Mouse (Mus musculus) olfactory bulb, adult 2 months (tissue): ENCODE results near the gene Mansc1.

Experiments used
- CTCF ChIP-seq: fragments of 200-500 bp; IDR thresholded peaks from 2 replicates; pipeline ENCODE4 v1.5.1; 2012; ENCODE audit warnings: low read depth, mild to moderate bottlenecking, low read length, moderate library complexity; ENCODE audit not compliant: insufficient read depth
- POLR2A ChIP-seq: fragments of 200-500 bp; IDR thresholded peaks from 2 replicates; pipeline ENCODE4 v1.6.1; 2012; ENCODE audit warnings: mild to moderate bottlenecking, low read depth, low read length, moderate library complexity; ENCODE audit not compliant: insufficient read depth

DNA sequence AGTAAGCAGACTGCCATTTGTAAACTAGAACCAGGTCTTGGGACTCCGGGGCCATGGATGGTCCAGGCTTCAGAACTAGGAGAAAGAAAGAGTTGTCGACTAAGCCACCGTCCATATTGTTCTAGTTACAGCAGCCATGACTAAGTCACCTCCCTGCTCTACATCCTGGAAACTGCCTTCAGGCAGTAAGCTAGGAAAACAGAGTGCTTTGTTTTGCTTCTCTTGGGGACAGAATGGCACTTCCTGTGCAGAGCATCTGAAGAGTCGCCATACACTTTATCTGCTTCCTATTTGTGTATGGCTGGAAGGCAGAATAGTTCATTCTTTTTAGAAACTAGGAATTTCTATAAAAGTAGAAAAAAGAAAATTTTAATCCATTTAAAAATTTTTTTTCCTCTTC lies 24.2 kb upstream of the Mansc1 start:
- TF ChIP-seq CTCF = no peak
- no peak for TF ChIP-seq POLR2A
